Mouse (Mus musculus): ENCODE measurements around the gene Map4k3. TPM values are rescaled to one million over a fixed set of nuclear protein-coding genes. Genes with fewer than 3 reads are reported as not detected.

The Map4k3 gene
- polyA plus RNA-seq, 1 experiment from 2014 or later = 4.1 TPM

DNA sequence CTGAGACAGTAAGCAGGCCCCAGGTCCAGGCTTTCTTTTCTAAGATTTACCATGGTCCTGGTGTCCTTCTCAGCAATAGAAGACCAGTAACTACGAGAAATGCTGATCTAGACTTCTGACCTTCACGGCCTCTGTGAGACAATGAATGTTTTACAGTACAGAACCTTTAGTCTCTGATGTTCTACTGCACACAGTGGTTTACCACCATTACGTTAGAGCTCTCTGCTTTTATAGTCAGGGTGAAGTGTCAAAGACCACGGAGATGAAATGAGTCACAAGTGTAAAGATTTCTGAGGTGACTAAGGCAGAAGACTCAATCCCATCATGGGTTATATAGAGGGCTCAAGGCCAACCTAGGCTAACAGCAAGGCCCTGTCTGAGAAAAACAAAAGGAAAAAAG is 95.9 kb downstream of the Map4k3 start:
- no peak overlapping the region for H3K27ac ChIP-seq (replicated peaks)
- no peaks in the 10 kb centered on the region for H3K27me3 ChIP-seq
- no peak for ATAC-seq (ENCODE audit: insufficient read depth)
- H3K4me2 ChIP-seq = no peak overlapping the region
- peaks cover 17% of the 10 kb centered on the region; the same call in 1 of the 2 replicates for H3K36me3 ChIP-seq (replicated peaks)
- H3K9me3 ChIP-seq (replicated peaks) = no peaks in the 10 kb centered on the region
- WGBS (ENCODE audit: insufficient replicate concordance) = 76% methylated on average over 4 of the region's 4 CpGs
- H3K9ac ChIP-seq = no peak overlapping the region
- no peaks in the 10 kb centered on the region for H3K4me1 ChIP-seq (replicated peaks)
- H3K4me3 ChIP-seq (replicated peaks) = no peak overlapping the region

DNA sequence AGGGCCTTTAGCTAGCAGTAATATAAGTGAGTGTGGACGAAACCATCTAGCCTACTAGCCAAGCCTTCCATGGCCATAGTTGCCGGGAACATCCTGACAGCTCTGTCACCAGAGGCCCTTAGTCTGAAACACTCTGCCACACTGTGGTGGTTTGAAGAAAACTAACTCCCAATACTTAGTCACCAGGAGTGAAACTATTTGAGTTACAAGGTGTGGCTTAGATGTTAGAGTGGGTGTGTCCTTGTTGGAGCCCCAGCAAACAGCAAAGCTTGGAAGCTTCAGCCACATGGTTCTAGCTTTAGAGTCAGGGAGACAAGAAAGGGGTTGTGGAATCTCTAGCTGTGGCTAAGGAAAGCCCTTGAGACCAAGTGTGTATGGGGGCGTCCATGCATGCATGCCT is 97.3 kb downstream of the Map4k3 start:
- no peaks in the 10 kb centered on the region for H3K27me3 ChIP-seq
- H3K4me3 ChIP-seq (replicated peaks) = no peak overlapping the region
- ATAC-seq (ENCODE audit: insufficient read depth) = no peak
- no peak overlapping the region for H3K4me2 ChIP-seq
- no peak overlapping the region for H3K9ac ChIP-seq
- WGBS (ENCODE audit: insufficient replicate concordance) = 70% methylated on average over 3 of the region's 3 CpGs
- peaks cover 14% of the 10 kb centered on the region; the same call in 1 of the 2 replicates for H3K36me3 ChIP-seq (replicated peaks)
- no peaks in the 10 kb centered on the region for H3K9me3 ChIP-seq (replicated peaks)
- no peak overlapping the region for H3K27ac ChIP-seq (replicated peaks)
- no peaks in the 10 kb centered on the region for H3K4me1 ChIP-seq (replicated peaks)

DNA sequence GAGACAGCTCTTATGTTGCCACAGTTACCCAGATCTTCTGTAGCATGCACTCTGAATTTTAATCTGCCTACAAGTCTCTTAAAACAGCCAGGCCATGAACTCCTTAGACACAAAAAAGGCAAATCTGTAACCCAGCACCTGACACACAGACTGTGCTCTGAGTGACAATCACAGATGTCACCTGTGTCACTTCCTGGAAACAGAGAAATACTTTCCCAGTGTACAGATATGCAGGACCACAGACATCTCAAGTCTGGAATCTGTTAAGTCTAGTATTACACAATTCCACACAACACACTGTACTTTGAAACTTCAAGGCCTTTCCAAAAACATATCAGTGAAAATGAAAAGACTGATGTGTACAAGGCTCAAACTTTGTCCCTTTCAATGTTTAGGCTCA is 103.3 kb downstream of the Map4k3 start:
- no peak; the same call in 1 of the 2 replicates for ATAC-seq (ENCODE audit: insufficient read depth)
- Histone ChIP-seq H3K4me3 (replicated peaks) (no peak overlapping the region), H3K27me3 (no peaks in the 10 kb centered on the region), H3K4me2 (no peak overlapping the region), H3K36me3 (replicated peaks) (no peaks in the 10 kb centered on the region), H3K9ac (no peak overlapping the region), H3K4me1 (replicated peaks) (no peaks in the 10 kb centered on the region), H3K9me3 (replicated peaks) (no peaks in the 10 kb centered on the region), H3K27ac (replicated peaks) (no peak overlapping the region)

DNA sequence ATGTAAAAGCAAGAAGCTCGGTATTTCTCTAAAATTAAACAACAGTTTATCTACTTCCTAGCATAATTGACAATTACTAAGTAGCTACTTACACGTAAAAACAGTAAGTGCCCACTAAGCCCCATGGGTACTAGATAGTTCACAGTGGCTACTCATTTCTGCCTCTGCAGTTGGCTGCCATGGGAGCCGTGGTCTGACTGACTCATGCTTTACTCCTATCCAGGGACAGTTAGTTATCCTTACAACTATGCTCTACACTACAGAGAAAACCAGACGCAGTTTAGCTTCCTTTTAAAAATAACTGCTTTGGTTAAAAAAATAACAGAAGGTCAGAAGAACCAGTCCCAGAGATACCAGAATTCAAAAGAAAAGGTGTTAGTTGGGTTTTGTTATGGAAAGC is 106.6 kb downstream of the Map4k3 start:
- H3K9ac ChIP-seq = no peak overlapping the region
- H3K4me2 ChIP-seq = no peak overlapping the region
- no peak overlapping the region for H3K4me3 ChIP-seq (replicated peaks)
- no peaks in the 10 kb centered on the region for H3K9me3 ChIP-seq (replicated peaks)
- WGBS (ENCODE audit: insufficient replicate concordance) = 67% methylated on average over 4 of the region's 4 CpGs
- H3K36me3 ChIP-seq (replicated peaks) = 0 out of 2 replicates have a peak, but pooled peaks cover 4% of the 10 kb centered on the region
- H3K27me3 ChIP-seq = no peaks in the 10 kb centered on the region
- no peaks in the 10 kb centered on the region for H3K4me1 ChIP-seq (replicated peaks)
- ATAC-seq (ENCODE audit: insufficient read depth) = no peak
- H3K27ac ChIP-seq (replicated peaks) = no peak overlapping the region

DNA sequence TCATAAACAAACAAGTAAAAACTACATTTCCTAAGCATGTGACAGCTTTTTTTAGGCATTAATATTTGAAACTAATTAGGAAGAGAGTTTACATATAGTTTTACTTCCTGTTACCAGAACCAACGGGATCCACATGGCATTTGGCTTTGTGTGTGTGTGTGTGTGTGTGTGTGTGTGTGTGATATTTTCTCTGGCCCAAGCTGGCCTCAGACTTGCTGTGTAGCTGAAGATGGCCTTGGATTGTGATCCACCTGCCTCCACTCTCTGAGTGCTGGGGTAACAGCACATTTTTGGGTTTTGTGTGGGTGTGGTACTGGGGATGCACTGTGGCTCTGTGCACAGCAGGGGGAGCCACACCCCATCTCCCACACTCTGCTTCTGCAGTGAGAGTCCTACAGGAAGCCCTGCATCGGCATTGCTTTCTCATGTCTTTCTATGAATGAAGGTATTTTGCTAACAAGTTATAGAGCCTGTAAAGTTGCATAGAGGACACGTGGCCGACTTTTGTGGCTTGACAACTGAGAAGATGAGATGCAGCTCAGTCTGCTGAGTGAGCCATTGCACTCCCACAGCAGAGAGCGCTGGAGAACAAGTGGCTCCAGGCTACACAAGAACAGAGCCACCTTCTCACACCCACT is 107.4 kb downstream of the Map4k3 start:
- WGBS (ENCODE audit: insufficient replicate concordance) = 48% methylated on average over 5 of the region's 5 CpGs
- no peak overlapping the region for H3K4me2 ChIP-seq
- no peaks in the 10 kb centered on the region for H3K9me3 ChIP-seq (replicated peaks)
- H3K4me3 ChIP-seq (replicated peaks) = no peak overlapping the region
- no peaks in the 10 kb centered on the region for H3K27me3 ChIP-seq
- H3K27ac ChIP-seq (replicated peaks) = no peak overlapping the region
- H3K4me1 ChIP-seq (replicated peaks) = no peaks in the 10 kb centered on the region
- 0 out of 2 replicates have a peak, but pooled peaks cover 4% of the 10 kb centered on the region for H3K36me3 ChIP-seq (replicated peaks)
- H3K9ac ChIP-seq = no peak overlapping the region
- ATAC-seq (ENCODE audit: insufficient read depth) = no peak

DNA sequence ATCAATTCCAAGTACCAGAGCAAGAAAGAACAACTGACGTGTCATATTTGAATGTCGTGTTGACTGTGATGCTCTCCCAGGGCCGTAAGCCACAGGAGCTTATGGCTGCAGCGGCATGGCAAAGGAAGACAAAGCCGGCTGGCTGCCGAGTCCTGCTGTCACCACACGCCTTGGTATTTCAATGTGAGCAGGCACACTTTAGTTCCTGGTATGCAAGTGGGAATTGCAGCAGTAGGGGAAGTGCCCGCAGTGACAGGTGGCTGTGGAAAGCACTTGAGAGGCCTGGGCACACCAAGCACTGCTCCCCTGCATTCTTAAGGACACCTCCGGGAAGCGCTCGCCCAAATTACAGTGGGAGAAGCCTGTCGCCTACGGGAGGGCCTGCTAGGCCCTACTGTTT is 108.7 kb downstream of the Map4k3 start:
- Histone ChIP-seq H3K36me3 (replicated peaks) (peaks cover 10% of the 10 kb centered on the region; the same call in 1 of the 2 replicates), H3K9me3 (replicated peaks) (no peaks in the 10 kb centered on the region), H3K9ac (no peak overlapping the region), H3K4me3 (replicated peaks) (no peak overlapping the region), H3K27ac (replicated peaks) (no peak overlapping the region), H3K4me2 (no peak overlapping the region), H3K4me1 (replicated peaks) (no peaks in the 10 kb centered on the region), H3K27me3 (no peaks in the 10 kb centered on the region)
- WGBS (ENCODE audit: insufficient replicate concordance) = 79% methylated on average over 13 of the region's 13 CpGs
- ATAC-seq (ENCODE audit: insufficient read depth) = no peak

DNA sequence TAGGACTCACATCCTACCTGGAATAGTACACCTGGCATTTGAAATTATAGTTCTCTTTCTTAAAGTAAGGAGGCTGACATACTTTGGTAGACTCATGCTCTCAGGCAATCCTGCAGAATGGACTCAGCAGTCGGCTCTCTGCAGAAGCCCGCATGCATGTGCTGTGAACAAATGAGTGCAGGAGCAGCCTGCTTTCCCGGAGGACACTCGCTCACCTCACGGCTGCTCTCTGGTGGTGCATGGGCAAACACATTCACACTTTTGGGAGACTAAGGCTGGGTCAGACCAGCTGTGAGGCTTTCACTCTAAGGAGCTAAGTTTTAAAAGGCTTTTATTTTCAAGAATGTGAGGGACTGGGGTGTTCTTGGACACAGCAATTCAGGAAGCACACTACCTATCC is 109.4 kb downstream of the Map4k3 start:
- Histone ChIP-seq H3K4me1 (replicated peaks) (no peaks in the 10 kb centered on the region), H3K27me3 (no peaks in the 10 kb centered on the region), H3K9me3 (replicated peaks) (no peaks in the 10 kb centered on the region), H3K27ac (replicated peaks) (no peak overlapping the region), H3K9ac (no peak overlapping the region), H3K4me3 (replicated peaks) (no peak overlapping the region), H3K36me3 (replicated peaks) (peaks cover 12% of the 10 kb centered on the region; the same call in 1 of the 2 replicates), H3K4me2 (no peak overlapping the region)
- 78% methylated on average over 5 of the region's 5 CpGs for WGBS (ENCODE audit: insufficient replicate concordance)
- no peak for ATAC-seq (ENCODE audit: insufficient read depth)

DNA sequence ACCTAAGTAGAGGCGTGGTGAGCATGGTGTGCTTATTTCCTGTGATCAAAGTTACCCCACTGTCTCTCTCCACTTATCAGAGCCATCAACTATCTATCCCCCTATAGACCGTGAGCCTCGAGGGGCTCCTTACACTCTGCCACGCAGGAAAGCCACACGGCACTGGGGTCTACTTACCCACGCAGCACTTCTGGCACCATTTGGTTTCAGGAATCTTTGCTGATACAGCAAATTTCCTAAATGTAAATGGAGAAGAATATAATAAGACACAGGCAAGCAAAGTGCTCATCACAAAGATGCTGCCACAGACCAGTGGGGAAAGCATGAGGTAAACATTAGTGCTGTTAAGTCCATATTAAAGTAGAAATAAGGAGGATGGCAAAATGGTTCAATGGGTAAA is 124.5 kb downstream of the Map4k3 start:
- 71% methylated on average over 6 of the region's 6 CpGs for WGBS (ENCODE audit: insufficient replicate concordance)
- peaks cover 45% of the 10 kb centered on the region for H3K36me3 ChIP-seq (replicated peaks)
- H3K4me3 ChIP-seq (replicated peaks) = no peak overlapping the region

DNA sequence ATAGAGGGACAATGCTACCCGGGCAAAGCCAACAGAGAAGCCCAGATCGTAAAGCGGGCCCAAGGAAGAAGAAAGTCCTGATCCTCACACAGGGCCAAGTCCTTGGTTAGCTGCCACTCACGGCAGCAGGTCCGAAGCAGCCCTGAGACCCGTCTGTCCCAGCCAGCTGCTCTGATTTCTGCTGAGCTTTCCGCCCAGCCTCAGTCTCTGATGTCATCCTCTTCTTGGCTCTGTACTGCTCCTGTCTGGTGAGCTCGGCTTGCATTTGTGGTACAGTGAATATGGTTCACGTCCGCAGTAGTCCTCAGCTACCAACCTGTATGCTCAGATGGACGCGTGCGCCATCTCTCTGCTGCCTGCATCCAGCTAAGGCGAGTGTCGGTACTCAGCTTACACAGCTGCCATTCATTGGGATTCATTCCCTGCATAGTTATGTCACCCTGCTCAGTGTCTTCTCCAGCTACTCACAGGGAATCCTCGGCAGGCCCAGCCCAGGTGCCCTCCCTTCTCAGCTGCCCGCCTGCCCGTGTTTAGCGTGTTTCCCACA is 125.1 kb downstream of the Map4k3 start:
- Histone ChIP-seq H3K4me3 (replicated peaks) (no peak overlapping the region), H3K4me2 (no peak overlapping the region), H3K27me3 (no peaks in the 10 kb centered on the region), H3K9me3 (replicated peaks) (no peaks in the 10 kb centered on the region), H3K9ac (no peak overlapping the region), H3K4me1 (replicated peaks) (no peaks in the 10 kb centered on the region), H3K27ac (replicated peaks) (no peak overlapping the region), H3K36me3 (replicated peaks) (peaks cover 39% of the 10 kb centered on the region)
- 82% methylated on average over 19 of the region's 19 CpGs for WGBS (ENCODE audit: insufficient replicate concordance)
- ATAC-seq (ENCODE audit: insufficient read depth) = no peak

More for the DNA sequence above, 124.5 kb downstream of the Map4k3 start:
- Histone ChIP-seq H3K4me2 (no peak overlapping the region), H3K4me1 (replicated peaks) (no peaks in the 10 kb centered on the region), H3K9ac (no peak overlapping the region), H3K27me3 (no peaks in the 10 kb centered on the region), H3K27ac (replicated peaks) (no peak overlapping the region), H3K9me3 (replicated peaks) (no peaks in the 10 kb centered on the region)
- ATAC-seq (ENCODE audit: insufficient read depth) = no peak

DNA sequence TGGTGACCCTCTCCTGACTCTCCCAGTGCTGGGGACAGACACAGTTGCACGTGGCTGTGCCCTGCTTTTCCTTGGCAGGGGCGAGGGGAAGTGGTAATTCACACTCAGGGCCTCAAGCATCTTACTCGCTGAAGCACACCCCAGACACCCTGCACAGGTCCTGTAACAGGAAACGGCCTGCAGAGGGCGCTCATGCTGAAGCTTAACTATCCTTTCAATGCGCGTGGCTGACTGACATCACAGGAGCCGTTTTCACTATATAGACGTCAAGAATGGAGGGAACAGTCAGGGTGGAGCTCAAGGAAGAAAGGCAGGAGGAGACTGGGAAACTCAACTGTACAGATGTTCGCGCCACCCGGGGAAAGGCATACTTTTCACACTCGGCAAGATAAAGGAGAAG is 126.9 kb downstream of the Map4k3 start:
- no peak for ATAC-seq (ENCODE audit: insufficient read depth)
- Histone ChIP-seq H3K27ac (replicated peaks) (no peak overlapping the region), H3K27me3 (no peaks in the 10 kb centered on the region), H3K4me1 (replicated peaks) (no peaks in the 10 kb centered on the region), H3K9me3 (replicated peaks) (no peaks in the 10 kb centered on the region), H3K9ac (no peak overlapping the region), H3K4me2 (no peak overlapping the region), H3K36me3 (replicated peaks) (peaks cover 42% of the 10 kb centered on the region), H3K4me3 (replicated peaks) (no peak overlapping the region)
- WGBS (ENCODE audit: insufficient replicate concordance) = 67% methylated on average over 13 of the region's 13 CpGs

DNA sequence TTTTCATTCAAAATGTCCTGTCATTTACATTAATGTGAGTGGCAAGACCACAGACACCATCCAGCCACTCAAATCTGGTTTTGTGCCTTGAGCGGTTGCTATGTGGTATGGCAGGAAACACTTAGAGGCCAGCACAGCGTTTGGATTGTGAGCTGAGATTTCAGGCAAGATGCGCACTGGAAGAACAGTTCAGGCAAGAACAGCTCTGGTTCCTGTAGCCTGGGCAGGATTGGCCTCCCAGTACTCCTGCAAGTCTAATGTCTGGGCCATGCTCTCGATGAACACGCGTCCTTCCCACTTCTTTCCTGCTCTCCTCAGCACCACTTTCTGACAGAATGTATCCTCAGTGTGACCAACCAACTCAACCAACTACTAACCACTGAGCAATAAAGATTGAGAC is 145.2 kb downstream of the Map4k3 start:
- no peak overlapping the region for H3K4me2 ChIP-seq

DNA sequence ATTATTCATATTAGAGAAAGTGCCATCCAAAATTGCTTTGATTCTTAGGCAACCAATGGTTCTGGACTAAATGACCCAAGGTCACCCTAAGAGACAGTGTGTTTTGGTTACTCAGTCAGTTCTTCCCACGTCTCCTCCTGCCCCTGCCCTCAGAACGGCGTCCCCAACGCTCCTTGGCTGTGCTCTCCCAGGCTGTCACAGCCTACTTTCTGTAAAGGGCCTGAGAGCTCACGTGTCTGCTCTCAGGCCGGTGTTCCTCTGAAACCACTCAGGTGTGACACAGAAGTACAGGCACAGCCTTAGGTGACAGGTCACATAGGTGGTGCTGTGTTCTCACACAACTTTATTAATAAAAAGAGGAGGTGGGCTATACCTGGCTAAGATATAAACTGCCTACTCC is 148.4 kb downstream of the Map4k3 start:
- no peak overlapping the region for H3K27ac ChIP-seq (replicated peaks)
- peaks cover 13% of the 10 kb centered on the region; the same call in 1 of the 2 replicates for H3K36me3 ChIP-seq (replicated peaks)
- no peak overlapping the region for H3K4me3 ChIP-seq (replicated peaks)
- no peaks in the 10 kb centered on the region for H3K9me3 ChIP-seq (replicated peaks)
- H3K9ac ChIP-seq = no peak overlapping the region
- H3K4me2 ChIP-seq = no peak overlapping the region
- no peak for ATAC-seq (ENCODE audit: insufficient read depth)
- 0 out of 2 replicates have a peak, but pooled peaks cover 3% of the 10 kb centered on the region for H3K4me1 ChIP-seq (replicated peaks)
- WGBS (ENCODE audit: insufficient replicate concordance) = 66% methylated on average over 6 of the region's 6 CpGs
- H3K27me3 ChIP-seq = no peaks in the 10 kb centered on the region; the same call in 1 of the 2 replicates

More for the DNA sequence above, 145.2 kb downstream of the Map4k3 start:
- Histone ChIP-seq H3K27me3 (no peaks in the 10 kb centered on the region), H3K36me3 (replicated peaks) (peaks cover 13% of the 10 kb centered on the region; the same call in 1 of the 2 replicates), H3K4me1 (replicated peaks) (no peaks in the 10 kb centered on the region), H3K4me3 (replicated peaks) (no peak overlapping the region), H3K27ac (replicated peaks) (no peak overlapping the region), H3K9ac (no peak overlapping the region), H3K9me3 (replicated peaks) (no peaks in the 10 kb centered on the region)
- no peak for ATAC-seq (ENCODE audit: insufficient read depth)
- 80% methylated on average over 6 of the region's 6 CpGs for WGBS (ENCODE audit: insufficient replicate concordance)

Measured in liver, embryonic 15.5 days (tissue).